Mouse (Mus musculus): Measurements from ENCODE around the gene Skap1.

DNA sequence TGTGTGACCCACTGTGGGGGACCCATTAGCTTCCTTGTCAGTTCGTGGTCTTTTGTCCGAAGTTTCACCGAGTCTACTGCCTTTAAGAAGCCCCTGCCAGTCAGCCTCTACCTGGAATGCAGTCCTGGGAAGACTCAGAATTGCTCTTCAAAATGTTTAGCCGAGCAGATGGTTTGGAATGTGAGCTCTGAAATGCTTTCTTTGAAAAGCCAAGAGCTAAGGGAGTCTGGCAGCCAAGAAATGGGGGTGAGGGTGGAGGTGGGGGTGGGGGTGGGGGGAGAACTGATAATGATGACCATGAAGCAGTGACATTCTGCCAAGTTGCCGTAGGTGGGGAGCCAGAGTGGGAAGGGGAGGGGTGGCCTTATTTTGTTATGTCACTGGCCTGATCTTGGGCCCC lies 43.3 kb upstream of the Skap1 start:
- TF ChIP-seq CTCF (conservative IDR thresholded peaks at IDR 0.05; ENCODE audit: low read length): no peak
- no peak for TF ChIP-seq NANOG (IDR thresholded peaks at IDR 0.05; ENCODE audit: borderline replicate concordance, low read length)
- TF ChIP-seq POU5F1 (IDR thresholded peaks at IDR 0.05; ENCODE audit: borderline replicate concordance, low read length): no peak

Data from E14TG2a.4 (cell line).